Mouse (Mus musculus): Measurements from ENCODE around the gene Rnase1.

Gene Rnase1

DNA sequence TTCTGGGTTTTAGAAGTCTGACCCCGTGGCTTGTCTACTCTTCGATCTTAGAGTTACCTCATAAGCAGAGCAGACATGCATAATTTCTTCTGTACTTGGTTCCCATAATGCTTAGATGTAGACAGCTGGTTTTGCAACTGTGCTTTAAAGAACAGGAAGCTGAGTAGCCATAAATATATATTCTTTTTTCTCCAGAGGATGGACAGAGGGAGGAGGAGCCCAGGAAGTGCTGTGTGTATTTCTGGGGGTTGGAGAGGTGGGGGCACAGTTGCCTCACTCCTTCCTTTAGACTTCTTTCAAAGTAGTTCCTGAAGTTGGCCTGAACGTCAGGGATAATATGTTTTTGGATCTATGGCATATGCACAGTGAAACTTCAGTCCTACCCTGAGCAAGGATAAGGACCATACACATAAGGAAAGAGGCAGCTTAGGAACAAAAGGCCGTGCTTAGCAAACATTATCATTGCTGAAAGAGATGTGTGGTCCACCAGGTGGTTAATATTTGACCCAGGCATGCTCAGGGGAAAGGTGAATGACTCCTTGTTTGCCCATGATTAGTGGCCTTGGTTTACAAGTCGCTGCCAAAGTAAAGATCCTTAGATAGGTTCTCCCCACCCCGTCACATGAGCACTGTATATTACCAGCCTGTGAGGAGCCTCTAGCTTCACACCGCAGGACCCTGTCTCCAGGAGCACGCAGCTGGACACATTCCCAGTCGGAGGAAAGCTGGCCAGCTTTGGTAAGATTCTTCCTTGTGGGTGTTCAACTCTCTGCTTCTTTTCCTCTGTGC, 50.7 kb downstream of the Rnase1 start:
- in situ Hi-C loops (cut with MseI, MboI): loop anchor here (5.0 to 10.0 kb wide), 2 partner anchors 291 to 676 kb away; partner anchors contain the start of genes Ang4 (in 2 of the 2), Ccnb1ip1 (in 1 of the 2) and Parp2 (in 1 of the 2)
